Mouse (Mus musculus) hindbrain, embryonic 15.5 days (tissue): ENCODE results near the gene Cavin3. TPM values are rescaled to one million over a fixed set of nuclear protein-coding genes. Genes with fewer than 3 reads are reported as not detected.

Source experiments
- ATAC-seq: fragments of 200-750 bp; cut with Nextera tagmentation; 2 replicates; pipeline ENCODE4 v1.8.0; 2017; ENCODE audit warnings: low read depth, moderate number of reproducible peaks, moderate TSS enrichment; ENCODE audit not compliant: low FRiP score
- H3K27ac ChIP-seq: fragments of 300-500 bp; sonication (generic); replicated peaks from 2 replicates; pipeline ENCODE4 v1.5.1; 2015; ENCODE audit warnings: mild to moderate bottlenecking, inconsistent platforms
- H3K27me3 ChIP-seq: fragments of 300-500 bp; sonication (generic); 2 replicates; pipeline ENCODE4 v1.6.1; 2015; ENCODE audit warnings: control low read depth, inconsistent platforms
- H3K36me3 ChIP-seq: fragments of 300-500 bp; sonication (generic); 2 replicates; pipeline ENCODE4 v1.6.1; 2015; ENCODE audit warnings: control low read depth, inconsistent platforms
- H3K4me1 ChIP-seq: fragments of 300-500 bp; sonication (generic); replicated peaks from 2 replicates; pipeline ENCODE4 v1.6.1; 2015; ENCODE audit warnings: control low read depth, inconsistent platforms
- H3K4me2 ChIP-seq: fragments of 300-500 bp; sonication (generic); 2 replicates; pipeline ENCODE4 v1.6.1; 2015; ENCODE audit warnings: moderate library complexity, mild to moderate bottlenecking, inconsistent platforms
- H3K4me3 ChIP-seq: fragments of 300-500 bp; sonication (generic); 2 replicates; pipeline ENCODE4 v1.5.1; 2015; ENCODE audit warnings: mild to moderate bottlenecking, inconsistent platforms
- H3K9ac ChIP-seq: fragments of 300-500 bp; sonication (generic); 2 replicates; pipeline ENCODE4 v1.6.1; 2015; ENCODE audit warnings: inconsistent platforms
- H3K9me3 ChIP-seq: fragments of 300-500 bp; sonication (generic); 2 replicates; pipeline ENCODE4 v1.6.1; 2016; ENCODE audit warnings: control low read depth, inconsistent platforms
- WGBS: fragments of 180-500 bp; shearing (Covaris S2); methylation state at CpG from one replicate; pipeline ENCODE4 v1.1.7; 2015; 5-methylcytosine and 5-hydroxymethylcytosine counted together
- polyA plus RNA-seq: library from polyadenylated mRNA; unstranded; fragments of >200 nt; fragmentation: Nextera tagmentation; extraction: Ambion mirVana; gene quantifications from 2 replicates; pipeline ENCODE4 v1.2.1, GENCODE M21; 2015

The Cavin3 gene
- polyA plus RNA-seq, 1 experiment from 2014 or later: 41.2 TPM

DNA sequence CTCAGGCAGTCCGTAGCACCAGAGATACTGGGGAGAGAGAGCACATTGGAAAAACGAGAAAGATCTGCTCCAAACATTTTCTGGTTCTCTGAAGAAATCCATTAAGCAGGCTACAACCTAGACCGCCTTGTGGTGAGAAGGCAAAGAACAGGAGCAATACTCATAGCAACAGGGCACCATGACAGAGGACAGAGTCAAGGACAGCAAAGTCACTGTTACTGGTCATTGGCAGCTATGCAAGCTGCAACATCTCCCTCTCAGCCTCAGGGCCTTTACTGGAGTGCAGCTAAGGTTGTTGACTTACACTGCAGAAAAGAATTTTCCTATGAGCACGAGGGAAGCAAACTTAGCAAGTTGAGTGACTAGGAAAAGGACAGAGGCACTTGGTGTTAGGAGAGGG is 25.2 kb upstream of the Cavin3 start:
- no peak overlapping the region for H3K4me2 ChIP-seq
- no peaks in the 10 kb centered on the region for H3K9me3 ChIP-seq
- ATAC-seq: no peak
- no peak overlapping the region for H3K9ac ChIP-seq
- 83% methylated on average over 4 of the region's 4 CpGs for WGBS
- H3K27ac ChIP-seq: no peak overlapping the region
- no peaks in the 10 kb centered on the region for H3K4me1 ChIP-seq
- H3K36me3 ChIP-seq: no peaks in the 10 kb centered on the region
- H3K4me3 ChIP-seq: no peak overlapping the region
- no peaks in the 10 kb centered on the region for H3K27me3 ChIP-seq

DNA sequence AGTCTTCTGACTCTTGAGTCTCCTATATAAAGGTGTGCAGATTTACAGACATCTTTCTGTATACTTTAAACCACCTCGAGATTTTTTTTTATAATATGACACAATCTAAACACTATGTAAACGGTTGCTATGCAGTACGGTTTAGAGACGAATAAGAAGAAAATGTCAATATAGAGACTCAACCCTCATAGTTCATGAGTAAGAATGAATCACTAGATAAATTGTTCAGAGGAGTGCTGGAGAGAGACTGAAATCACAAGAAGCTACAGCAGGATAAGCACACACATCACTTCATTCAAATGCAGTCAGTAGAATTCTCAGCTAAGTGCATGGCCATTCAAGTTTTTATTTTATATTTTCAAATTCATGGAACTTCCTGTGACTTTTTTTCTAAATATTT is 19.9 kb upstream of the Cavin3 start:
- ATAC-seq: no peak
- no peaks in the 10 kb centered on the region for H3K36me3 ChIP-seq
- WGBS: 90% methylated on average over 4 of the region's 4 CpGs

DNA sequence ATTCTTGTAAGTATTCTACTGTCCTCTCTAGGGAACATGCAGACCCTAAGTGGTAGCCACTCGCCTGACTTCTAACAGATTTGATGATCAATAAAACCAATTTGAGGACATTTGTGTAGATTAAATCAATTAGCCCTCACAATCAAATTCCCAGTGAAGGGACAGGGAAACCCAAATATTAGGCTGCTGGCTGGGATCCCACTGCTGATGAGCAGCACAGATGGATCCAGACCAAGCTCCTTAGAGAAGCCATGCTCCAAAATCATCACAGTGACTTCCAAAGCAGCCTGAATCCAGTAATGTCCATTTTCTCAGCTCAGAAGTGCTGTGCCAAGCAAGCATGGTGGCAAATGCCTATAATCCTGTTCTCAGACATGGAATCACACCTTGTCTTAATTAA is 17.6 kb upstream of the Cavin3 start:
- no peaks in the 10 kb centered on the region for H3K4me1 ChIP-seq
- ATAC-seq: no peak
- no peak overlapping the region for H3K27ac ChIP-seq
- 84% methylated on average over 1 of the region's 1 CpGs for WGBS
- H3K27me3 ChIP-seq: no peaks in the 10 kb centered on the region
- H3K9me3 ChIP-seq: no peaks in the 10 kb centered on the region
- no peak overlapping the region for H3K4me2 ChIP-seq
- no peak overlapping the region for H3K4me3 ChIP-seq
- H3K9ac ChIP-seq: no peak overlapping the region
- no peaks in the 10 kb centered on the region for H3K36me3 ChIP-seq

More for the DNA sequence above, 19.9 kb upstream of the Cavin3 start:
- Histone ChIP-seq H3K4me2 (no peak overlapping the region), H3K27ac (no peak overlapping the region), H3K4me3 (no peak overlapping the region), H3K4me1 (no peaks in the 10 kb centered on the region), H3K27me3 (no peaks in the 10 kb centered on the region), H3K9ac (no peak overlapping the region), H3K9me3 (no peaks in the 10 kb centered on the region)

DNA sequence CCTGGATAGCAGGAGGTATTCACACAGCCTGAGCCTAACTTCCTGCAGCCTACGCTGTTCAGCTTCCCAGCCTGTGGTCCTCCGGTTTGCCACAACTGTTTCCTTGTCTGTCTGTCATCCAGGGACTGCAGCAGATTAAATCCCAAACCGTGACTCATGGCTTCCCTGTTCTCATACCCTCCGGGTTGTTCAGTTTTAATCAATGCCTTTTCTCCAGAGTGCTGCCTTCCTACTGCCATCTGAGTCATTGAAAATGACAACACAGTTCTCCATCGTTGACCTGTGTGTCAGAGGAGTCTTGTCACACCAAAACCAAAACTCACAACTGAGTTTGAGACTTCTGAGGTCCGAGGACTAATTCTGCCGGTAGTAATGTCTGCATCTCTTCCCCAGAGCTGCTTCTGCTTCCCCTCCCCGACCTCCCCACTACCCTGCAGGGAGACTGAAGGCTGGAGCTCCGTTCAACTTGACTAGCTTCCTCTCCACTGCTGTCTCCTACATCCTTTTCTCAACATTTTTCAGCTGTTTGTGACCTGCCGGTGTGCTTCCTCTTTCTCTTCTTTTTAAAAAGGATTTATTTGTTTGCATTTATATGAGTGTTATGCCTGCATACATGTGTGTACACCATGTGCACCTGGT is 16.9 kb upstream of the Cavin3 start:
- no peak overlapping the region for H3K4me2 ChIP-seq
- no peaks in the 10 kb centered on the region for H3K36me3 ChIP-seq
- no peaks in the 10 kb centered on the region for H3K9me3 ChIP-seq
- no peak overlapping the region for H3K4me3 ChIP-seq
- no peak for ATAC-seq
- H3K27me3 ChIP-seq: no peaks in the 10 kb centered on the region
- WGBS: 68% methylated on average over 10 of the region's 10 CpGs
- no peaks in the 10 kb centered on the region for H3K4me1 ChIP-seq
- no peak overlapping the region for H3K27ac ChIP-seq
- no peak overlapping the region for H3K9ac ChIP-seq

DNA sequence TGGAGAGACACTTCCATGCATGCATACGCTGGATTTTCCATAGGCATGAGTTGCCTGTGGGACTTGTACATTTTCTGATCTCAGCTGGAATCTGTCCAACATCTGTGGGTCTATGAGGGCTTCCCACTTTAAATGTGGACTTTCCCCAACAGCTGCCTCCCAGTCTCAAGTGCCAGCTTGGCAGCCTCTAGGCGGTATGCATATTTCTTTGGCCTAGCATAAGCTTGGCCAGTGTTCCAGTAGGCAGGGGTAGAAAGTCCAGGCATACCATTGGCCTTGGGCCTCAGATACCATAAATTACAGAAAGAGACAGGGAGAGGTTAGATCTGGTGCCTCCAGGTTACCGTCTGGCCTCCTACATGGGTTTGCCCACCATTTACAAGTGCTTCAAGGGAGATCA is 15.8 kb upstream of the Cavin3 start:
- H3K4me3 ChIP-seq: no peak overlapping the region
- H3K4me2 ChIP-seq: no peak overlapping the region
- no peaks in the 10 kb centered on the region for H3K9me3 ChIP-seq
- WGBS: 92% methylated on average over 3 of the region's 3 CpGs
- H3K9ac ChIP-seq: no peak overlapping the region
- H3K4me1 ChIP-seq: no peaks in the 10 kb centered on the region
- H3K27me3 ChIP-seq: no peaks in the 10 kb centered on the region
- H3K27ac ChIP-seq: no peak overlapping the region
- H3K36me3 ChIP-seq: no peaks in the 10 kb centered on the region
- no peak for ATAC-seq

DNA sequence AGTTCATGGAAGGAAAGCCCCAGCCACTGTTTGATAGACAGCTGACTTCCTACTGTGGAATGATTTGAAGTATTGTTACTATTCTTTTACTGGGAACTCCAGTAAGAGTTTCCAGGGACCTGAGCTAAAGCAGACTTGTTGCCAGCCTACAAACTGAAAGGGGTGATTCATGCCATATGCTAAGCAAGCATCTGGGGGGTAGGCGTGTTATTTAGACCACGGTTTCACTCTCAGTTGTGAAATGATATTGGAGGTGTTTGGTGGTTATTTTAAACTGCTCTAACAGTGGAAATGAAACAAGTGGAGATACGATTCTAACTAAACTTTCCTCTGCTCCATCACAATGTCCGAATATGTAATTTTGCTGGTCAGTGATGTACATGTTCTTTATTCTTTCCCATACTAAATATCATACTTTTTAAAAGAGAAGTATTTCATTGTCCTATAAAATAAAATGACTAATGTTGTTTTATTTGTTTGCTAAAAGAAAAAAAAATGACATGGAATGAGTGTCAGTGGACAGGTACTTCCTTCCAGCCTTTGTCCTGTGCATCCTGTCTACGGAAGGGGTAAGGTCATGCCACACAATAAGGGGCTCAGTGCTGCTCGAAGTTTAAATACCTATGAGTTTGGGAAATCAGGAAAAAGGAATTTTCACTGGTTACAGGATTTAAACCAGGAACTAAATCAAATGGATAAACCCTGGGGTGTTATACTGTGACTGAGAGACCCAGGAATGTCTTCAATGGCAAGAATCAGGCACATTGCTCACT is 5.2 kb upstream of the Cavin3 start:
- H3K27ac ChIP-seq: no peak overlapping the region
- H3K9me3 ChIP-seq: no peaks in the 10 kb centered on the region
- H3K4me2 ChIP-seq: no peak overlapping the region
- no peak for ATAC-seq
- no peaks in the 10 kb centered on the region for H3K27me3 ChIP-seq
- H3K9ac ChIP-seq: no peak overlapping the region
- peaks cover 4% of the 10 kb centered on the region for H3K4me1 ChIP-seq
- no peaks in the 10 kb centered on the region for H3K36me3 ChIP-seq
- H3K4me3 ChIP-seq: no peak overlapping the region
- WGBS: 83% methylated on average over 6 of the region's 6 CpGs

DNA sequence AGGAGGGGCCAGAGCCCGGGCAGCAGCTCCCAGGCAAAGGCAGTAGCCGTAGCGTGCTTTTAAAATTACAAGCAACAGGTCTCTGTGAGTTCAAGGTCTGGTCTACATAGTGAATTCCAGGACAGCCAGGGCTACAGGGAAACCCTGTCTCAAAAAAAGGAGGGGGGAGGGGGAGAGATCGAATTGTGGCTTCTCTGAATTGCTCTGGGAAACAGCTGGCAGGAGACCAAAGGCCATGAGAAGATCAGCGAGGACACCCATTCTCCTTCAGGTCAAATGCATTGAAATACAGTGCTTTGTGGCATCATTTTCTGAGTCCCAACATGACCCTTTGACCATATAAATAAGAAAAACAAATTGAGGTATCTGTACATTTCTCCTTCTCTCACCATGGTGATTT is 2.9 kb upstream of the Cavin3 start:
- Histone ChIP-seq H3K4me3 (no peak overlapping the region), H3K36me3 (no peaks in the 10 kb centered on the region), H3K4me2 (no peak overlapping the region), H3K9me3 (no peaks in the 10 kb centered on the region), H3K4me1 (peaks cover 21% of the 10 kb centered on the region), H3K9ac (no peak overlapping the region), H3K27me3 (no peaks in the 10 kb centered on the region), H3K27ac (no peak overlapping the region)
- WGBS: 78% methylated on average over 5 of the region's 5 CpGs
- ATAC-seq: no peak

DNA sequence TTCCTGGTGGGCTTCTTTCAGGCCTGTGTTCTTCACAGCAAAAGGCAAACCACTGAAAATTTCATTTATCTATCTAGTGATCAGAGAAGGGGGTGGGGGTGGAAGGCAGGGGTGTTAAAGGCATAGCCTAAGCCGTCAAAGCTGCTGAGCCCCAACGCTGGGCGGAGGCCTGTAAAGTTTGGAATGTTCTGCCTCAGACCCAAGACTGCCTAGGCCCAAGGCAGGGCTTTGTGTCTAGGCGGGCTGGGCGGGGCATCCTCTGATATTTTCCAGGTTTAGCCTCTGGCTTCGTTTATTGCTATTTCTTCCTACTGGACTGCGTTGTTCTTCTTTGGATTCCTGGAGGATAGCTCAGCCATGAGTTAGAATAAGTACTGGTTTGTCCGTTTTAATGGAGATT is 326 bp upstream of the Cavin3 start:
- H3K27me3 ChIP-seq: no peaks in the 10 kb centered on the region
- H3K4me3 ChIP-seq: peak overlapping the region; percentile 50
- H3K27ac ChIP-seq: peak overlapping the region; percentile 86
- H3K9me3 ChIP-seq: no peaks in the 10 kb centered on the region
- H3K4me2 ChIP-seq: peak overlapping the region; percentile 89
- H3K36me3 ChIP-seq: no peaks in the 10 kb centered on the region
- peaks cover 21% of the 10 kb centered on the region for H3K4me1 ChIP-seq
- 55% methylated on average over 8 of the region's 8 CpGs for WGBS
- peak; percentile 16 for ATAC-seq
- H3K9ac ChIP-seq: peak overlapping the region; percentile 69; the same call in 1 of the 2 replicates

DNA sequence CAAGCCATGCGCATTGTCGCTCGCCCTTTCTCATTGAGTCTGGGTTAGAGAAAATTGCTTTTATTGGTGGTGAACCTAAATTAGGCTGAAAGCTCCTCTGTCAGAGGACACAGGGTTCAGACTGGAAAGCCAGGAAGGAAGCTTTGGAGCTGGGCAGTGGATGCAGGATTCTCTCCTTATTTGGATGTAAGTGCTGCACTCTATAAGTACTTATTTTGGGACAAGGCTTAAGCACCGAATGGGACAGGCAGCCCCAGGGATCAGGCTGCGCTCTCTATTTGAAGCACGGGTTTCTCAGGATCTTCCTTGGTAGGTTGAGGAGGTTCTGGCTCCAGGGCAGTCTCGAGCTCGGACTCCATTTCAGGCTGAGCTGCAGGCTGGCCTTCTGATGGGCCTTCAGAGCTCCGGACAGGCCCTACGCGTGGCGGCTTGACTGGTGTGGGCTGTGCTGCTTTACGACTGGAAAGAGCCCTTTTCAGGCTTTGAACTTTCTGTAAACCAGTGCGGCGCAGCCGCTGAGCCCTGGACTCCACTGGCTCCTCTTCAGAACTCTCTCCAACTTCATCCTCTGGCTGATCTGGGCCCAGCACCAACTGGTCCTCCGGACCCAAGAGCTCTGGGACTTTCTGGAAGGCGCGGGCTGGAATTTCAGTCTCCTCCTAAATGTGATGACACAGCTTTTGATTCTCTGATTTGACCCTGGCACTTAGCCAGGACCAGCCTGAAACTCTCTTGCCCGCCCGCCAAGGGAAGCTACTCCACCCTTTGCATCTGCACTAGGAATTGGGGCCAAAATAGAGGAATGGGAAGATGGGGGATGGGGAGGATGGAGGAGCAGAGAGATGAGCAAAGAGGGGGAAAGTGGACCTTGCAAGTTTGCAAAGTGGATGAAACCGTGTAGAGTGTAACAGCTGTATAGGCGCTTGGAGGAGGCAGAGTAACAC is 1.3 kb downstream of the Cavin3 start:
- Histone ChIP-seq H3K27ac (peak overlapping the region; percentile 86), H3K9me3 (no peaks in the 10 kb centered on the region), H3K27me3 (no peaks in the 10 kb centered on the region), H3K4me1 (peaks cover 21% of the 10 kb centered on the region), H3K36me3 (no peaks in the 10 kb centered on the region), H3K9ac (peak overlapping the region; percentile 69; the same call in 1 of the 2 replicates), H3K4me2 (peak overlapping the region; percentile 89), H3K4me3 (peak overlapping the region; percentile 50)
- 58% methylated on average over 23 of the region's 23 CpGs for WGBS
- ATAC-seq: peak; percentile 2

DNA sequence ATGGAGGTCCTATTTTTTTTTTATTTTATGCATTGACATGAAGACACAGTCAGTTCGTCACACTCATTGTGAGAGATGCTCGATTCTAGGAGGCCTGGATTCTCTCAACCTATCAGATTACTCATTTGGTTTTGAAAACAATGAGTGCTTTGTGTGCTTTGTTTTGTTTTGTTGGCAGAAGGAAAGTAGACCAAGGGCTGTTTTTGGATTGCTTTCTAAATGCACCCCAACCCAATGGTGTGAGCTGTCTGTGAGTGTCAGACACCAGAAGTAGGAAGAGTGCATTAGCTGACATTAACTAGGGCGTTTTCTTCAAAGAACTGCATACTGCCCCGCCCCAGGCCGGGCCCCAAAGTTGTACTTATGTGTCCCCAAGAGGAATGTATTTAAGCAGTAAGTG is 2.0 kb downstream of the Cavin3 start:
- Histone ChIP-seq H3K4me1 (peaks cover 21% of the 10 kb centered on the region), H3K27ac (peak overlapping the region; percentile 86; the same call in 1 of the 2 replicates), H3K36me3 (no peaks in the 10 kb centered on the region), H3K9ac (no peak overlapping the region), H3K27me3 (no peaks in the 10 kb centered on the region), H3K4me3 (no peak overlapping the region), H3K9me3 (no peaks in the 10 kb centered on the region), H3K4me2 (peak overlapping the region; percentile 89)
- 44% methylated on average over 5 of the region's 5 CpGs for WGBS
- ATAC-seq: no peak

DNA sequence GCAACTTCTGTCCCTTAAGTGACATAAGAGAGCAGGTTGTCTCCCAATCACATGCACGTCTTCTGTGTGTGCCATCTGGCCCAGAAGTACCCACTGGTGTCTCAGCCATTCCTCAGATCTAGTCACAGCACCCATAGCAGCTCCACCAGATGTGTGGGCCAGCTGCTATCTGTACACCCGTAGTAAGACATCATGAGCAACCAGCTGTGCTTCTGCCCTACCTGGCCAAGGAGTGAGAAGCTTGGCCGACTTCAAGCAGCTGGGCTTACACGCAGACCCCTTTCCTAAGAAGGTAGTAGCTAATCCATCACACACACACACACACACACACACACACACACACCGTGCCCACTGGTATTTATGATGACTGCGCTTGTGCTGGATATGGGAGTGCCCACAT is 2.9 kb downstream of the Cavin3 start:
- no peak overlapping the region for H3K27ac ChIP-seq

DNA sequence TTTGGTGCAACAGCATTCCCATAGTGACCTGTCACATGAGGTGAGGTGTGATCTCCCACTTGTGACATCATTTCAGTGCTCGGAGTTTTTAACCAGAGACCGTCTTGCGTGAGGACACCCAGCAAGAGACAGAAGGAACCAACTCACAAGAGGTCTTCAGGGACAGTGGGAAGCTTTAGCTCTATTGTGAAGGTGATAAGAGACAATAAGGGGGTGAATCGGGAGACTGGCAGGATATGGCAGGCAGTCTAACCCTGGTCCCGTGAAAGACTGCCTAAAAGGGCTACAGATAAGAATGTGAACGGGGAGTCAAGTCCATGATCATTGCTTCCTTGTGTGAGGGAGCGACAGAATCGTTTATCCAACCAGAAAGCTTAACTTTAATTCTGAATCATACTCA is 3.8 kb downstream of the Cavin3 start:
- H3K9me3 ChIP-seq: no peaks in the 10 kb centered on the region
- H3K4me3 ChIP-seq: no peak overlapping the region
- peaks cover 21% of the 10 kb centered on the region for H3K4me1 ChIP-seq
- H3K27me3 ChIP-seq: no peaks in the 10 kb centered on the region
- 86% methylated on average over 8 of the region's 8 CpGs for WGBS
- H3K27ac ChIP-seq: no peak overlapping the region
- ATAC-seq: no peak
- no peaks in the 10 kb centered on the region for H3K36me3 ChIP-seq
- H3K9ac ChIP-seq: no peak overlapping the region
- H3K4me2 ChIP-seq: no peak overlapping the region

More for the DNA sequence above, 2.9 kb downstream of the Cavin3 start:
- Histone ChIP-seq H3K27me3 (no peaks in the 10 kb centered on the region), H3K36me3 (no peaks in the 10 kb centered on the region), H3K9me3 (no peaks in the 10 kb centered on the region), H3K4me3 (no peak overlapping the region), H3K4me1 (peaks cover 21% of the 10 kb centered on the region), H3K9ac (no peak overlapping the region), H3K4me2 (no peak overlapping the region)
- 83% methylated on average over 6 of the region's 6 CpGs for WGBS
- ATAC-seq: no peak
